Mouse (Mus musculus) erythroblast, embryonic 14.5 days (primary cell): ENCODE results near the gene 4930518I15Rik.

Experiments used
- GATA1 ChIP-seq: IDR thresholded peaks from 2 replicates; pipeline ENCODE4 v1.6.1; 2012; ENCODE audit warnings: low read length, inconsistent platforms, mixed read lengths
- TAL1 ChIP-seq: IDR thresholded peaks from 3 replicates; pipeline ENCODE4 v1.6.1; 2012; ENCODE audit warnings: low read length, inconsistent platforms, mixed read lengths

DNA sequence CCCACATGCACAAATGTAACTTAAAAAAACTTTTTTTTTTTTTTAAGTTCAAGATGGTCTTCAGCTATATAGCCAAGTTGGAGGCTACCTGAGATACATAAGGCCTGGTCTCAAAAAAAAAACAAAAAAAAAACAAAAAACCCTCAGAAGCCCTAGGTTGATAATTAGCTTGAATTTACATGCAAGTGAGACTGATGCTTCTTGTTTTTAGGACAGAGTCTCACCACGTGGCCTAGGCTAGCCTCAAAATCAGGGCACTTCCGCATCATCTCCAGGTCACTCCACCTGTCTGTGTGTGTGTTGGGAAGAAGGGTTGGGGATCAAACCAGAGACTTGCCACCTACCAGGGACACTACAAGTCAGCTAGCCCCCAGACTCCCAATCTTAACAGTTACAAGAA, at the start of gene 4930518I15Rik:
- no peak for TF ChIP-seq GATA1
- TF ChIP-seq TAL1 = no peak
